Mouse (Mus musculus) heart, postnatal 0 days (tissue): ENCODE measurements around the gene Phka1.

Source experiments
- CTCF ChIP-seq: IDR thresholded peaks from 2 replicates; pipeline ENCODE4 v1.5.1; 2016; ENCODE audit warnings: antibody characterized with exemption, control low read depth, low read depth
- EP300 ChIP-seq: IDR thresholded peaks from 2 replicates; pipeline ENCODE4 v1.6.1; 2016; ENCODE audit warnings: antibody characterized with exemption, low read depth

DNA sequence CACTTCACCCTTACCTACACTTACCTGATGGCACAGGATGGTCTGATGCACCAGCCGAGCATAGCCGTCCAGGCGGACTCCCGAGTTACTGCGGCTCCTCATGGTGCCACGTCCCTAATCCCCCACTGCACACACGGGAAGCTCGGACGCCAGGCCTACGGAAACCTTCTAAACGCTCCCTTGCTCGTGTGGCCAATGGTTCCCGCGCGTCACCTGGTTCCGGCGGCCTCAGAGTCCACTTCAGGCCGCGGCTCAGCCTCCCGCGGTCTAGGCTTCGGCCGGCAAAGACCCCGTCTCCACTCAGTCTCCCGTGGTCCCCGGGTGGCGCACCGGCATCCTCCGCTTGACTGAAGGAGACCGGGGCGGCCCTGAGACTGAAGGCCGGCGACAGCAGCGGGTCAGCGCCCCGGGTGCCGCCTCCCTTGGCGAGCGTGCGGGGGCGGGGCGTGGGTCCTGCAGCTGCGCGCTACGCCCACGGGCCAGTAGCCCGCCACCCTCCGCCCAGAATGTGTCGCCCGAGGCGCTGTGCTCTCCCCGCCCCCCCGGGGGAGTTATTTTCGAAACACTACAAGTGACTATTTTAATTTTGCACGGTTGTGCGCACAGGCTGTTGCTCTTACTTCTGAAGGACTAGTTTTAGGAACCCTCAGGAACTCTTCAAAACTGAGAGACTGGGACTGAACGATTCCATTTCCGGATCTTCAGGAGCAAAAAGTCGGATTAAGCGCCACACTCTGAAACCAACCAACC lies at the start of gene Phka1:
- TF ChIP-seq CTCF: peak; percentile 7; the same call in 1 of the 2 replicates
- TF ChIP-seq EP300: no peak
